Mouse (Mus musculus) thymus, adult 2 months (tissue): ENCODE results near the gene Syt16.

Experiments used
- CTCF ChIP-seq: fragments of 200-500 bp; IDR thresholded peaks from 2 replicates; pipeline ENCODE4 v1.5.1; 2012; ENCODE audit warnings: mild to moderate bottlenecking, control low read depth, low read length, moderate library complexity, borderline replicate concordance; ENCODE audit not compliant: control insufficient read depth, poor library complexity, insufficient read depth; ENCODE audit errors: extremely low read depth
- POLR2A ChIP-seq: fragments of 200-500 bp; IDR thresholded peaks from 2 replicates; pipeline ENCODE4 v1.6.1; 2012; ENCODE audit warnings: mild to moderate bottlenecking, low read length, control low read depth, moderate library complexity; ENCODE audit not compliant: control insufficient read depth, poor library complexity, insufficient read depth; ENCODE audit errors: extremely low read depth

DNA sequence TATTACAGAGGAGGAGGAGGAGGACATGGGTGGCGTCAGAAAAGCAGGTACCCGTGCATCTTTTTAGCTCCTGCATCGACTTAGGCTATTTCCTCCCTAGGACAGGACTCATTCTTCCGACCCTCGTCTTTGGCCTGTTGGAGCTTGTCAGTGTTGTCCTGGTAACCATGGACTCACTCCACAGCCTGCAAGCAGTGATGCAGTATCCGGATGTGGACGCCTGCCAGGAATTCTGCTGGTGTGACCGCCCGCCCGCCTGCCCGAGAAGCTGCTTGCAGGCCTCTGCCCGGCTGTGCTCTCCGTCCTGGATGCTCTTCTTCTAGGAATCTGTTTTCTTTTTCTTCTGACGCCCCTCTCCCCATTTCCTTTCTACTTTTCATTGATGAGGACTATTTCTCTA, 14.9 kb upstream of the Syt16 start:
- no peak for TF ChIP-seq CTCF
- TF ChIP-seq POLR2A = no peak
